Mouse (Mus musculus) gastrocnemius, adult 2 months (tissue): ENCODE data around the gene Coq3. TPM values are rescaled to one million over a fixed set of nuclear protein-coding genes. Genes with fewer than 3 reads are reported as not detected.

ENCODE experiments used
- DNase-seq: peaks from one replicate; pipeline ENCODE4 v3.0.0; 2022
- H3K27ac ChIP-seq: fragments of 200-600 bp; 2 replicates; pipeline ENCODE4 v1.8.1; 2022; ENCODE audit warnings: mild to moderate bottlenecking
- H3K4me3 ChIP-seq: fragments of 200-600 bp; 2 replicates; pipeline ENCODE4 v1.8.1; 2022; ENCODE audit warnings: mild to moderate bottlenecking, moderate library complexity
- CTCF ChIP-seq: fragments of 200-600 bp; IDR thresholded peaks from 2 replicates; pipeline ENCODE4 v1.8.1; 2022; ENCODE audit warnings: antibody characterized with exemption, mild to moderate bottlenecking, moderate library complexity
- intact Hi-C: fragments of 180-260 bp; cut with DNase I; formaldehyde crosslinking; loops from one replicate; pipeline ENCODE4 v1.15.1; 2025
- long read RNA-seq, 2 experiments: library from polyadenylated mRNA; stranded (forward); transcript quantifications; one replicate each; pipeline ENCODE4 v2.0.0; 2021
- total RNA-seq, 2 experiments: library from RNA; stranded (reverse); gene quantifications; 2 replicates each; pipeline ENCODE4 v1.2.3; 2021

Gene Coq3
- total RNA-seq, result 10 to 100 TPM; 12.3 to 22.2 TPM
- long read RNA-seq, experiment 1, transcript Coq3-201 (7 exons, 2,651 nt), result major isoform, 35 of 36 reads
- long read RNA-seq, experiment 1, partial matches to known transcripts, result 0 of 36 reads
- long read RNA-seq, experiment 1, other reads (novel, unspliced or antisense), result 1 of 36 reads
- long read RNA-seq, experiment 2, transcript Coq3-201 (7 exons, 2,651 nt), result major isoform, 37 of 125 reads
- long read RNA-seq, experiment 2, partial matches to known transcripts, result 2 of 125 reads
- long read RNA-seq, experiment 2, other reads (novel, unspliced or antisense), result 86 of 125 reads

GRCm38 (mm10) chr4:21879565-21880220 lies at the start of gene Coq3:
Gene Coq3, plus strand, starts transcription at chr4:21879673.
- no peak for TF ChIP-seq CTCF
- H3K27ac ChIP-seq, result peak within 1 kb of the TSS; percentile 92
- intact Hi-C loops, result loop anchor here (5.0 kb wide), 1 partner anchor 32 kb away; the partner anchor contains the start of gene Pnisr
- H3K4me3 ChIP-seq, result peak within 1 kb of the TSS; percentile 89
- DNase-seq, result peak; percentile 82

- Histone ChIP-seq H3K27ac (no peak overlapping the region), H3K4me3 (no peak overlapping the region)
- intact Hi-C loops, result no loop called here
- DNase-seq, result no peak
- no peak for TF ChIP-seq CTCF
Measured at GRCm38 (mm10) chr4:21832844-21833243, 46.6 kb upstream of the Coq3 start.

- peak; percentile 91 for TF ChIP-seq CTCF
- intact Hi-C loops, result loop anchor here (2.0 to 5.0 kb wide), 3 partner anchors 35 to 143 kb away; no protein-coding TSS in a partner anchor
- H3K4me3 ChIP-seq, result peak within 1 kb of the TSS; percentile 79
- peak within 1 kb of the TSS; percentile 98 for H3K27ac ChIP-seq
- DNase-seq, result peak; percentile 94
Measured at GRCm38 (mm10) chr4:21847481-21848286, 31.8 kb upstream of the Coq3 start, which contains the start of gene Pnisr. Gene Pnisr, plus strand, starts transcription at chr4:21847583.

DNA sequence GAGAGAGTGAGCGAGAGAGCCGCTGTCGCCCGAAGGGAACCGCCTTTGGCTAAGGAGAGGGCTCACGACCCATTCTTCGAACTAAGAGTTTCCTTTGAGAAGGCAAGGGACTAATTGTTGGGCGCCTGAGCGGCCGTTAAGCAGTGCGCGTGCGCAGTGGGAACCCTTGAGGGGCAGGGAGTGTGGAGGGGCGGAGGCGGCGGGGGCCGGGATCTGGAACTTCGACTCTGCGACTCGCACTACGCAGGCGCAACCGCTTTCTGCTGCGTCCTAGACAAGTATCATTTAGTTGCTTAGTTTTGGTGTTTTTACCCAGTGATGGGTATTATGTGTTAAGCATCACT lies 31.2 kb upstream of the Coq3 start:
- intact Hi-C loops, result loop anchor here (5.0 kb wide), 1 partner anchor 34 kb away; no protein-coding TSS in a partner anchor
- peak overlapping the region; percentile 79 for H3K4me3 ChIP-seq
- peak overlapping the region; percentile 98 for H3K27ac ChIP-seq
- TF ChIP-seq CTCF, result no peak
- DNase-seq, result peak; percentile 94

- no peak for TF ChIP-seq CTCF
- H3K27ac ChIP-seq, result no peak overlapping the region
- DNase-seq, result no peak
- H3K4me3 ChIP-seq, result no peak overlapping the region
- intact Hi-C loops, result no loop called here
Measured at GRCm38 (mm10) chr4:21857481-21857880, 22.0 kb upstream of the Coq3 start.

- no peak overlapping the region for H3K4me3 ChIP-seq
- no peak for DNase-seq
- intact Hi-C loops, result no loop called here
- TF ChIP-seq CTCF, result no peak
- H3K27ac ChIP-seq, result no peak overlapping the region
Measured at GRCm38 (mm10) chr4:21865226-21865625, 14.2 kb upstream of the Coq3 start.

DNA sequence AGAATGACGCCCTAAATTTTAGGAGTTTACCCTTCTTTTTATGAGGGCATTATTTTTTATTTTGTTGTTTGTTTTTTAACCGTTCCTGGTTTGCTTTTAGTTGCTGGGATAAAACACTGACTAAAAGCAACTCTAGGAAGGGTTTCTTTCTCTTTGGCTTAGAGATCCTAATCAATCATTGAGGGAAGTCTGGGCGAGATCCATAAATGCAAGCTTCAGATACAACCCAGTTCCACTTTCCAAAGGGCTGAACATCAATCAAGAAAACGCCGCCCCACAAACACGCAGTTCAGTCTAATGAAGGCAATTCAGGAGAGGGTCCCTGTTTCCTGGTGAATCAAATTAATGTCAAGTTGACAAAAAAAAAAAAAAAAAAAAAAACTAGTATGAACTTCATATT lies 697 bp upstream of the Coq3 start:
- intact Hi-C loops, result no loop called here
- H3K27ac ChIP-seq, result peak overlapping the region; percentile 92

GRCm38 (mm10) chr4:21882806-21883205 lies 3.3 kb downstream of the Coq3 start:
- H3K27ac ChIP-seq, result no peak overlapping the region
- no peak for TF ChIP-seq CTCF
- no peak for DNase-seq
- intact Hi-C loops, result loop anchor here (5.0 kb wide), 1 partner anchor 36 kb away; the partner anchor contains the start of gene Pnisr
- H3K4me3 ChIP-seq, result no peak overlapping the region

More for the DNA sequence above, 697 bp upstream of the Coq3 start:
- no peak for DNase-seq
- TF ChIP-seq CTCF, result no peak
- peak overlapping the region; percentile 89 for H3K4me3 ChIP-seq

- TF ChIP-seq CTCF, result no peak
- no peak overlapping the region for H3K27ac ChIP-seq
- DNase-seq, result no peak
- intact Hi-C loops, result no loop called here
- H3K4me3 ChIP-seq, result no peak overlapping the region
Measured at GRCm38 (mm10) chr4:21885831-21886230, 6.4 kb downstream of the Coq3 start.

DNA sequence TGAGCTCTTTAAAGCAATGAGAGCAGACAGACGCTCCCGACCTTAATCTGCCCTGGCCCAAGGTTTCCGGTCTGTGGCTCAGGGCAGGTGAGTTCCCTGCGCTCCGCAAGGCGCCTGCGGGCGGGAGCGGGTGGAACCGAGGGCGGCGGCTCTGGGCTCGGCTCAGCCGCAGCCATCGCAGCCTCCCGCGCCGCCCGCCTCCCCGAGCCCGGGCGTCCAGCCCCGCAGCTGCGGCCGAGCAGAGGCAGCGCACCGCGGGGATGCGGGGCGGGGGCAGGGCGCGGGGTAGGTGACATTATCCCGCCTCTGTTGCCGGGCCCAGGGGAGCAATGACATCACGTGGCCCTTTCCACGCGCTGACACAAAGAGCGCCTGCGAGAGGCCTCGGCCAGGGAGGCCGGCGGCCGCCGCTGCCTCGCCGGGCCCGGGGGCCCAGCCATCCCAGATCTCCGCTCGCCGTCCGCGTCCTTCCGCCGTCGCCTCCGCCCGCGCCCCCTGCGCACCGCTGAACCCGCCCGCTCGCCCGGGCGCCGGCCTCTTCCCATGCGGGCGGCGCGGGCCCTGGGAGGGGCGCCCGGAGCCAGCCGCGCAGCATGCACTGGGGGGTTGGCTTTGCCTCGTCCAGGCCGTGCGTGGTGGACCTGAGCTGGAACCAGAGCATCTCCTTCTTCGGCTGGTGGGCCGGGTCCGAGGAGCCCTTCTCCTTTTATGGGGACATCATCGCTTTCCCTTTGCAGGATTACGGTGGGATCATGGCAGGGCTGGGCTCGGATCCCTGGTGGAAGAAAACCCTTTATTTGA lies 51.7 kb downstream of the Coq3 start, which contains the start of gene Faxc:
Gene Faxc (plus strand): TSS at position 359 of the 801 bp plus-strand sequence.
- peak; percentile 57 for DNase-seq
- Histone ChIP-seq H3K27ac (peak within 1 kb of the TSS; percentile 54), H3K4me3 (peak within 1 kb of the TSS; percentile 82)
- no peak for TF ChIP-seq CTCF
- intact Hi-C loops, result no loop called here

GRCm38 (mm10) chr4:21931772-21932630 lies 52.5 kb downstream of the Coq3 start:
- H3K27ac ChIP-seq, result peak overlapping the region; percentile 54; the same call in 1 of the 2 replicates
- no peak for TF ChIP-seq CTCF

More at GRCm38 (mm10) chr4:21931772-21932630, 52.5 kb downstream of the Coq3 start:
- DNase-seq, result no peak
- intact Hi-C loops, result no loop called here
- peak overlapping the region; percentile 82 for H3K4me3 ChIP-seq
